Mouse (Mus musculus) forelimb bud, embryonic 11.5 days (tissue): ENCODE results near the gene Gxylt2.
A peak's percentile ranks its signal among the peaks of the same experiment; 100 is the strongest.

Source experiments
- DNase-seq: peaks from one replicate; pipeline ENCODE4 v3.0.0-alpha.2; 2012; ENCODE audit warnings: low read depth, low spot score

The Gxylt2 gene

DNA sequence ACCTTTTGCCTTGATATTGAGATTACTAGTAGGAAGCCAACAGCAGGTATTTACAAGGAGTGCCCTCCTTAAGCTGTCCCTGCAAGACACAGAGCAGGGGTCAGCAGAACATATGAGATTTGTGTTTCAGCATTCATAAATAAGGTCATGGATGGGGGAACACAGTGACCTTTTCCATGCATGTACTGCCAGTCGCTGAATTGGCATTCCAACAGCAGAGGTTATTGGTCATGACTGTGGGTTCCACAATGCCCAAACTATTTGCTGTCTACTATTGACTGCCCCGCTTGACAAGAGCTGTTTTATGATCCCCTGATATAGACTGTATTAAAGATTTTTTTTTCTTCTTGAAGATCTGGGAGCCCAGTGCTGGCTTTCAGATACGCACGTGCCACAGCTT lies 95.2 kb downstream of the Gxylt2 start:
- no peak for DNase-seq

DNA sequence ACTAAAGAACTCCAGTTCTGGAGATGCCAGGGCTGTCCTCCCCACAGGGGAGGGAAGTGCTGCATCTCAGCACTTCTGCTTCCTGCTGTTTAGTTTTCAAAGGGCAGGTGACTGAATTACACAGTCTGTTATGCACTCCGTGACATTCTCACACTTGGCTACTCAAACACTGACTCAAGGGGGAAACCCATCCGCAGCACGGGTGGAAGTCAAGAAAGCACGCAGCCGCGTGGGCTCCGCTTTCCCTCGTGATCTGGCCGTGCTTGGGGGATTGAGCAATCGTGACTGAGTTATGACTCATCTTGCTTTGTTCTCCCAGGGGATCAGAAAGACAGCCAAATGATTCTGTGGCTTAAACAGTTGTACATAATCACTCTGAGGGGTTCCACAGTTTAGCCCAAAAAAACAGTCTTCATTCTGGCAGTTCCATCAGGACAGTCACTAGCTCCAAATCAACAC lies 96.0 kb downstream of the Gxylt2 start:
- no peak for DNase-seq

DNA sequence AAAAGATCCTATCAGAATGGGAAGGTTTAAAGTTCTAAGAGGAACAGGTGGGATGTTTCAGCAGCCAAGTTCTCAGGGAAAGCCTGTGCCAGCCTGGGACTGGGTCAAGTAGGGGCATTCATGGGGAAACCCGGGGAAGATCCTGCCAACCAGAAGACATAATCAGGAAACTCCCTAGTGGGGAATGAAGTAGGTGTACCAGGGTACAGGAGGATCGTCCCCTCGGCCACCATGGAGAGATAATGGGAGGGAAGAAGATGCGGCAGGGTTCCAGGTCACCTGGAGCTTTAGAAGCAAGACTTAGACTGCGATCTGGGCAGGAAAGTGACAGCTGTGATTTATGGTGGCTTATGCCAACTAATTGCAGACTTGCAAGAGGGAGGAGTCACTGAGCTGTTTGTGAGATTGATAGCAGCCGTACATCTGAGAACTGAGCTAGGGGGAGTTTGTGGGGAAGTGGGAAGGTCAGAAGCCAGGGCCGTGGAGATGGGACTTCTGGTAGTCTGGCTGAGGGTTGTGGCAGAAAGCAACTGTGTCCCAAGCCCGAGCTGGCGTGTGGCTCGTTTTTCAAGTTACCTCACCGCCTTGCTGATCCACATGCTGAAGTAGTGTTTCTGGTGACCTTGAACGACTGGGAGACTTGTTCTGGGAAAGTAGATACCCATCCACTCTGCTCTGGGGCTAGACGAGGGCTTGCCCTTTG lies 98.0 kb downstream of the Gxylt2 start:
- DNase-seq = peak; percentile 40

DNA sequence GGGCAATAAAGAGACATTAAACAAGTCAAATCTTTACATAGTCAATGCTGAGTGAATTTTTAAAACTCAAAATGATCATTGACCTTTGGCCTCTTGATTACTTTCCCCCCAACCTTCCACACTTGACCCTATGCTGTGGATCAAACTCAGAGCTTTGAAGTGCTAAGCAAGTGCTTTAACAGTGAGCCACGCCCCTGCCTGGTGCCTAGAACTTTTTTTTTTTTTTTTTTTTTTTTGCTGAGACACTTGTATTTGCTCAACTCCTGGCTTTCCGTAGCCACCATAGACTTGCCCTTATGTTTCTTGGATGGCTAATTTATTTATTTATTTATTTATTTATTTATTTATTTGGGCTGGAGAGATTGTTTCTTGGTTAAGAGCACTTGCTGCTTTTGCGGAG lies 98.7 kb downstream of the Gxylt2 start:
- DNase-seq = no peak

DNA sequence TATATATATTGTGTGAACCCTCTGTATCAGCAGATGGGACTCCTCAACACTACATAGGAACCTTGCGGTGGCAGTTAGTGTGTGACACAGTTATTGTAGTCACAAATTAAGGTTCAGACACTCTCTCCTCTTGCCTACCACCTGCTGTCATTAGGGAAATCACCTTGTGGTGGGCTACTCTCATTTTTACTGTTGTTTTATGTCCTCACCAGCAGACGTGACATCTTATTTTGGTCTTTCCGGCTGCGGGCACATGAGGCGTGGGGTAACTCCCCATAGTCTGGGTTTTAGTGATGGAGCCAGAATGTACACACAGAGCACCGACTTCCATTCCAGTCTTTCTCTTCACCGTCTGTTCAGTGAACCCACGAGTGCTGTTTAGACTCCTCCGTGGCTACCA lies 102.7 kb downstream of the Gxylt2 start:
- DNase-seq = no peak

DNA sequence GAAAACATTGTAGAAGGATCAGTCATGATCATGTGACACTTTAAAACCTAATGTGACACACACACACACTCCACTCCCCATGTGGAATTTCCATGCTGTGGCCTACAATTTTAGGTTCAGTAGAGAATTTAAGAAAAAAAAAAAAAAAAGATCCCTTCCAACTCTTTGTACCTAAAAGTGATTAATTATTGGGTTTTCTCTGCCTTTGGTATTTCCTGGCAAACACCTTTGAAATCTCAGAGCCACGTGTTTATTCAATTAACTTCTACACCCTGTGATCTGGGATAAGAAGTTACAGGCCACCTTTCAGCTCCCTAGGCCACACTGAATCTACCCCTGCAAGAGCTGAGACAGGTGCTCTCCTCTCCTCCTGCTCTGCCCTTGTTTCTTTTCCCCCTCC lies 103.2 kb downstream of the Gxylt2 start:
- no peak for DNase-seq

DNA sequence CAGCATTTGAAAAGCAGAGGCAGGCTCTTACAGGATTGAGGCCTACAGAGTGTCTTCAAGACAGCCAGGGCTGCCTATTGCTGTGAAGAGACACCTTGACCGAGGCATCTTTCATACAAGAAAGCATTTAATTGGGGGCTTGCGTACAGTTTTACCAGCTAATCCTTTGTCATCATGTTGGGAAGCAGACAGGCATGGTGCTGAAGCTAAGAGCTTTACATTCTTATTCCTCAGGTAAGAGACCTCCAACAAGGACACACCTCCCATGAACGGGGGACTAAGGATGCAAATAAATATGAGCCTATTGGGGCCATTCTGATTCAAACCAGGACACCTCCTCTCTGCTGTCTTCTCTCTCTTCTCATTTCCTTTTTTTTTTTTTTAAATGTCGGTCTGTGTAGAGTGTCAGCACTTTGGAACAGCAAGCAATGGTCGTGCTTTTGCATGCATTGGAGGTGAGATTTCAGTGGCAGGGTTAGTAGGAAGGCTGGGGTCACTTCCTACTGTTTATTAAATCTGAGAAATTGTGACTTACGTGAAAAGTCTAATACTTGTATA lies 103.8 kb downstream of the Gxylt2 start:
- DNase-seq = no peak

DNA sequence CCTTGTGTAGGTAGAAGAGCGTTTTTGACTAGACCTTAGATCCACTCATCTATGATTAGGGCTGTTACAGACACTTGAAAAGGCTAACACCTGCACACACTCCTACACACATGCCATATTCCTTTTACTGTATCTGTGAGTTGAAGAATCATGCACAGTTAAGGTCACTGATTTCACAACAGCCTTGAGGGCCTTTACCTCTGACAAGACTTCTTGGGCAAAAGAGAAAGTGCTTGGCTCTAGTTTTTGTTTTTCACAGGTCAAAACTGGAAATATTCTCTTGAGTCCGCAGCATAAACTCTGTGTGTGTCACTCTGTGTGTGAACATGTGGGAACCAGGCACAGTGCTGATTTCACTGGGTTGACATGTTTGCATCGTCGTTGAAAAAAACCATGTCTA lies 105.6 kb downstream of the Gxylt2 start:
- no peak for DNase-seq

DNA sequence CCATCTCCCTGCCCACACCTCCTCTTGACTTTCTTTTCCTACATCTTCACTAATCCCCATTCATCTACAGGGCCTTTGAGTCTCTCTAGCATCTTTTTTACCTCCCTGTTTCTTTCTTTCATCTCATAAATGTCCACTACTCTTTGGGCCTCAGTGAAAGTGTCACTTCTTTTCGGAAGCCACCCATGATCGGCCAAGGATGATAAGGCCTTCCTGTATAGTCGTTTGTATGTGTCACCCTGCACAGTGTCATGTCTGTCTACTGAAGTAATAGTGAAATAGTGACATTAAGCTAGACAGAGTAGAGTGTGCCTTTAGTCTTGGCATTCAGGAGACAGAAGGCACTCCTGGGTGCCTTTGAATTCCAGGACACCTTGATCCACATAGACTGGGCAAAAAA lies 107.2 kb downstream of the Gxylt2 start:
- no peak for DNase-seq

DNA sequence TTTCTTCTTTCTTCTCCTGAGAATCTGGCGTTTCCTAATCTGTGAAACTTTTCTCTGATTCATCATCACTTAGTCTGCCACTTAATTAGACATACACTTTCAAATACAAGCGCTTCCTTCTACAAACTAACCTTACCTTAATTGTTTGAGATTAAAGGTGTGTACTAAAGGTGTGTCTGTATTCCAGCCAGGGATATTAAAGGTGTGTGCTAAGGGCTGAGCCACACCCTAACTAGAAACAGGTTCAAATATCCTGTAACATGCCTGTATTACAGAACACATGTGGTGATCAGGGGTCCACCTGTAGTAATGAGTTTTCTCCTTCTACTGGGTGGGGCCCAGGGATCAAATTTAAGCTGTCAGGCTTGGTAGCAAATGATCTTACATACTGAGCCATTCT lies 116.8 kb downstream of the Gxylt2 start:
- no peak for DNase-seq

DNA sequence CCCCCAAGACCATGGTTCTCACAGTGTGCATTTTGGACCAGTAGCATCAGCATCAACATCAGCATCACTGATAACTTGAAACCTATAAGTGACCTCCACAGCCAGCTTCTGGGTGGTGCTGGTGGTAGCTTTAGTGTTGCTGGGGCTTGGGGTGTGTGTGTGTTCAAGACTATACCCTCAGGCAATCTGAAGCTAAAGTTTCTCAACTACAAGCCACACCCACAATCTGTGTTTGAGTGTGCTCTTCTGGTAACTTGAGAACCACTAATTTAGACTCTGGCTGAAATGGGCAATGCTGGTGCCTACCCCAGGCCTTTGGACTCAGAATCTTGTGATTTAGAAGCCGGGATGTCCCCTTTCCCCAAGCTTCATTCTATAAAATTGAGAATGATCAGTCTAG lies 118.8 kb downstream of the Gxylt2 start:
- no peak for DNase-seq

DNA sequence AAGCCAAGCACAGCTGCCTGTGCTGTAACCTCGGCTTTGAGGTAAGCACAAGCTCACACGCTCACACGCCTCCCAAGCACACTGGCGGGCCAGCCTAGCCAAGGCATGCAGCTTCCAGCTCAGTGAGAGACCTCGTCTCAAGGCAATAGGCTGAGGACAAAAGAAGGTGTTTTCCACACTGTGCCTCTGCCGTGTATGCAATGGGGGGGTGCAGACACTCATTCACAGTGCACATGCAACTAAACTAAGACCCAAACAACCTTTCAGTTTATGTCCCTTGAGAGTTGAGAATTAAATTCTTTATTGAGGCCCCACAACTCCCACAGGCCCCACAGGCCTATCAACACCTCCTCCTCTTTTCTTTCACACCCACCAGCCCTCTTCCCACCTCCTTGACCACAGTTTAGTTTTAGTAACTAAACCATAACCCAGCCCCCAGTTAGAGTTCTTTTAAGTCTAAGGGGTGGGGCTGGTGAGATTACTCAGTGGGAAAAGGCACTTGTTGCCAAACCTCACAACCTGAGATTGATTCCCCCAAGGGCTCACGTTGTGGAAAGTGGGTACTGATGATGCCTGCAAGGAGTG lies 119.9 kb downstream of the Gxylt2 start:
- DNase-seq = no peak

DNA sequence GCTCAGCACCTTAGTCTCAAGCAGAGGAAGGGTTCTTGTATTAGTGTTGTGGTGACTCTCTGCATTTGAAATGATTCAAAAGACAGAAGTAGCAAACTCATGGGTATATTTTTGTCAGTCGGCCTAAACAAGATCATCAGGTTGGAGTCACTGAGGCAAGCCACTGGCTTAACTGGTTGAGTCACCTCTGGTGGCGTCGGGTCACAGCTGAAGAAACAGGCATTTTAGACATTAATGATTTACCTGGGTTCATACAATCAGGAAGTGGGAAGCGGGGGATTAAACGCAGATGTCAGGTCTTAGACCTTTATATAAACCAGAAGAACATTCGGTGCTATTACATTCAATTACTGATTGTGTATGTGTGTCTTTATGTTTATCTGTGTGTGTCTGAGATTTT lies 121.5 kb downstream of the Gxylt2 start:
- DNase-seq = no peak

DNA sequence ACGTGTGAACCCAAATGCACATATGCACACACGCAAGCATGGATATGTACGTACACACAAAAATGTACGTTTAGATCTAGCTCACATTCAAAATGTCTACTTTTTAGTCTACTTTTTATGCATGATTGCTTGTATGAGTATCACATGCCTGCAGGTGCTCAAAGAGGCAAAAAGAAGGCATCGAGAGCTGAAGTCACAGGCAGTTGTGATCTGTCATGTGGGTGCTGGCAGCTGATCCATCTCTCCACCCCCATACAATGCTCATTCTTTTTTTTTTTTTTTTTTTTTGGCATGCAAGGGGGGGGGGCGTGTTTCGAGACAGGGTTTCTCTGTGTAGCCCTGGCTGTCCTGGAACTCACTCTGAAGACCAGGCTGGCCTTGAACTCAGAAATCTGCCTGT lies 124.0 kb downstream of the Gxylt2 start:
- no peak for DNase-seq

DNA sequence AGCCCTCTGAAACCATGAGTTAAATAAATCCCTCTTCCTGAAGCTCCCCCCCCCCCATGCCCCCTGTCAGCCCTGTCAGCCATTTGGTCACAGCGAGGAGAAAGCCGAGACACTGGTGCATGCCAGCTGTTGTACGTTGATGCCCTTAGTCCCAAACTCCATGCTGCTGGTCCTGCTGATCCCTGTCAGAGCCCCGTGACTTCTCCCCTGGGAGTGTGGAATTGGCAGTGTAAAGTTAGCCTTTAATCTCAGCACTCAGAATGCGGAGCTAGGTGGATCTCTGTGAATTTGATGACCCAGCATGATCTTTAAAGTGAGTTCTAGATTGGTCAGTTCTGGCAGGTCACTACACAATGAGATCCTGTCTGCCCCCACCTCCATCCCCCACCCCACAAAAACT lies 125.2 kb downstream of the Gxylt2 start:
- no peak for DNase-seq

DNA sequence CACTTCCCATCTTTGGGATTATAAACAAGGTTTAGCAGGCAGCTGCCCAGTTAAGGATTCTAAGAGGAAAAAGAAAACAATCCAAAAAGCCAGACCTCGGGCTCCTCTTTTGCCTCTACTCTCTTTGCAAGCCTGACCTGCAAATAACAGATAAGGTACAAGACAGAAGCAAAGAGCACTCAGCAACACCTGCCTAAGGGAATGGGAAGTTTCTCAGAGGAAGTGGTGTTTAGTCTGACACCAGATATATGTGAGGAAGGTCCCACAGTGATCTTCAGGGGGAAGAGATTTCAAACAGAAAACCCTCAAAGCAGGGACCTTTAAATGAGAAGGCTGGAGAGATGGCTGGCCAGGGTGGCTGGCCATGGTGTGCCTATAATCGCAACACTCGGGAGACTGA lies 126.7 kb downstream of the Gxylt2 start:
- DNase-seq = no peak

DNA sequence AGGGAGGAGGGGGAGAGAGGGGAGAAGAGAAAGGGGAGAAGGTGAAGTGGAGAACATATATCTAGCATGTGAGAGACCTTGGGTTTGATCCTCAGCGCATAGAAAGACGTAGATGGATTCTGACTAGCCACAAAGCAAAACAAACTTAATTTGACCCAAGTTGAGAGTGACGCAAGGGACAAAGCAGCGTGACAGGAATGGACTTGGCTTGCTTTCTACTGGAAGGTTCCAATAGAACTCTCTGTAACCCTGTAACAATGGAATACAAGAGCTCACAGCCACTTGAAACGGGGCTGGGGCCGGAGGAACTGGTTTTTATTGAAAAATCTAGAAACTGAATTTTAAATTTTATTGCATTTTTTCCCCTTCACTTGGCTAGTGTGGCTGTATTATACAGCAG lies 127.2 kb downstream of the Gxylt2 start:
- DNase-seq = no peak

DNA sequence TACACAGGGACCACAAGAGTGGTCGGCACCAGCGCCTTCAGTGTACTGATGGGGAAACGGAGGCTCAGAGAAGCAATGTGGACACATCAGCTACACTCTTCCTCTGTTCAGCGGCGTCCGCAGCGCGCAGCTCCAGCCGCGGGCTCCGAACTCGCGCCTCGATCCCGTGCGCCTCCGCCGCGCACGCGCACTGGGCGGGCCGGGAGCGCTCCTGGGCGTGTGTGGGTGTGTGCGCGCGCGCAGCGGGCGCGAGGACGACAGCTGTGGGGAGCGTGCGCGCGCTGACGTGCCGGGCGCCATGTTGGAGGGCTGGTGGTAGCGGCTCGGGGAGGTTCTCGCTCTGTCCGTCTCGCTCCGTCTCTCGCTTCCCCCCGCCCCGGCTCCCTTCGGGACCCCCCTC lies 128.8 kb downstream of the Gxylt2 start, which contains the start of gene Ppp4r2:
TSS of gene Ppp4r2 (plus strand) at position 268 of the 400 bp plus-strand sequence.
- DNase-seq = peak; percentile 92

DNA sequence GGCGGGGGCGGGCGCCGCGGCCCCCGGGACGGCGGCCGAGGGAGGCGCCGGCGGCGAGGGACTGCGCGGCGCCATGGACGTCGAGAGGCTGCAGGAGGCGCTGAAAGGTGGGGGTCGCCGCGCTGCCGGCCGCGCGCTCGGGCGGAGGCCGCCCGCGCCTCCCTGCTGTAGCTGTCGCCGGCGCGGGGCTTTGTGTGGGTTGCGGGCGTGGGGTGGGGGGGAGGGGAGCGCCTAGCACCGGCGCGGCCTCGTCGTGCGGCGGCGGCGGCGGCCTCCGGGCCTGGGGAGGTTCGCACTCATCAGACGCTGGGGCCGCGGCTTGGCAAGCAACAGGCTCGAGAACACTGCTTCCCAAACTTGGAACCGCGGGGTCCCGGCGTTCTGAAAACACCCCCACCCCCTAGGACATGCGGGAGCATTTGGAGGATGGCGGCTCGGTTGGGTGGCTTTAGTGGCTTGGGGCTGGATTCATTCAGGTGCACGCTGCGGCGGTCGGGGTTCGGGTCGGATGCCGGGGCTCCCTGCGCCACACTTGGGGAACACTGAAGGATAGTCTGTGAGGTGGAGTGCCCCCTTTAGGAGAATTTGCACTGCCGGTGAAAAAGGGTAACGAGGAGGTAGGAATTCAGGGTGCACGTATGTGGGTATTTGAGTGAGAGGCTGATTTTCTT lies 129.4 kb downstream of the Gxylt2 start:
- peak; percentile 45 for DNase-seq

DNA sequence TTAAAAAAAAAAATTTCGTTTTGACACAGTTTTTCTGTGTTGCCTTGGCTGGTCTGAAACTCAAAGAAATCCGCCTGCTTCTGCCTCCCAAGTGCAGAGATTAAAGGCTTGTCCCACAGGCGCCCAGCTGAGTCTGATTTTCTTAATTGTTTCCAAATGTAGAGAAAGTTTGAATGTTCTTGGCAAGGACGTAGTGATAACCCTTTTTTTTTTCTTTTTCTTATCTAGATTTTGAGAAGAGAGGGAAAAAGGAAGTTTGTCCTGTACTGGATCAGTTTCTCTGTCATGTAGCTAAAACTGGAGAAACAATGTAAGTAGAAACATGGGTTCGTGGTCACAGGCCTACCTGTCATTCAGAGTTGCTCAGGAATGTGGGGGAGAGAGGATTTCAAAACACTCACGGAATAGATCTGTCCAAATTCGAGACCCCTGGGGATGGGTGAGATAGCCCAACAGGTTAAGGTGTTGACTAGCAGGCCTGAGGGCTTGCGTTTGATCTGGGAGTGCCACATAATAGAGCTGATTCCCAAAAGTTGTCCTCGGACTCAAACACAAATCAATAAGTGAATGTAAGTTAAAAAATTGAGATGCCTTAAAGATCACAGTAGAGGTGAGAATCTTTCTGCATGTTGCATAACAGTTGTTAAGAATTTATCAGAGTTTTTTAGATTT lies 130.1 kb downstream of the Gxylt2 start:
- DNase-seq = peak; percentile 26

DNA sequence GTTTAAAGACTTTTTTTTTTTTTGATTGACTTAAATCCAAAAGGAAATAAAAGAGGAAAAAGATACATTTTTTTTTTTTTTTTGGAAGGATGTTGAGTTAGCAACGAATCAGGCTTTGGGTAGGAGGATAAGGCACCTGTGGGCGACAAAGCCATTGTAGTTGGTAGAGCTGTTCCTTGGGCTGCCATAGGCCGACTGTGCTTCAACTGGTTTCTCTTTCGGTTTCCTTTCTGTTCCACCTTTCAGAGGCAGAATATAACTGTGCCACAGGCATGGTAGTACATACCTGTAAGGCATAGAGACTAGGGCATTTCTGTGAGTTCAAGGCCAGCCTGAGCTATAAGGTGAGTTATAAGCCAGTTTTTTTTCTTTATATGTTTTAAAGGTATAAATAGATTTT lies 140.5 kb downstream of the Gxylt2 start:
- DNase-seq = no peak

DNA sequence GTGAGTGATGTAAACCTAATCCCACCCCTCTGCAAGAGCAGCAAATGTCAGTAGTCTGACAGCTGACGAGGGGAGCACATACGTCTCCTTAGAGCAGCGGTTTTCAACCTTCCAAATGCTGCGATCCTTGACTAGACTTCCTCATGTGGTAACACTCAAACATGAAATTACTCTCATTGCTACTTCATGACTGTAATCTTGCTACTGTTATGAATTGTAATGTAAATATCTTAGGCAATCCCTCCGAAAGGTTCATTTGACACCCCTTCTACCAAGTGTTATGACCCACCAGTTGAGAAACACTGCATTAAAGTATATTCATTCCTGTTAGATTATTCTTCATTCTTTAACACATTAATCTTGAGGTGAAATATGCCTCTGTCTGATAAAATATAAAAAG lies 142.7 kb downstream of the Gxylt2 start:
- no peak for DNase-seq
